Mouse (Mus musculus): ENCODE results near the gene Gon7. TPM values are rescaled to one million over a fixed set of nuclear protein-coding genes. Genes with fewer than 3 reads are reported as not detected.

Gon7 gene
- polyA plus RNA-seq, 1 experiment from 2014 or later = 24.0 TPM

- Histone ChIP-seq H3K27me3 (no peaks in the 10 kb centered on the region), H3K4me2 (peak overlapping the region; percentile 95), H3K27ac (peak overlapping the region; percentile 88), H3K9me3 (replicated peaks) (no peaks in the 10 kb centered on the region), H3K4me3 (peak overlapping the region; percentile 76), H3K9ac (peak overlapping the region; percentile 90), H3K4me1 (replicated peaks) (peaks cover 30% of the 10 kb centered on the region), H3K36me3 (no peaks in the 10 kb centered on the region)
- 3% methylated on average over 45 of the region's 45 CpGs for WGBS
- peak; percentile 60 for ATAC-seq (replicated peaks; ENCODE audit: insufficient number of reproducible peaks, insufficient read depth, low FRiP score, low read depth)
These were observed 52.3 kb downstream of the Gon7 start for GRCm38 (mm10) chr12:102705216-102705871.

GRCm38 (mm10) chr12:102704457-102705198 is 53.0 kb downstream of the Gon7 start, which contains the start of gene Itpk1:
Gene Itpk1 (minus strand): TSS chr12:102704930.
- H3K27me3 ChIP-seq = no peaks in the 10 kb centered on the region
- H3K9me3 ChIP-seq (replicated peaks) = no peaks in the 10 kb centered on the region
- peaks cover 30% of the 10 kb centered on the region for H3K4me1 ChIP-seq (replicated peaks)
- H3K4me2 ChIP-seq = peak within 1 kb of the TSS; percentile 95
- no peaks in the 10 kb centered on the region for H3K36me3 ChIP-seq
- peak within 1 kb of the TSS; percentile 88 for H3K27ac ChIP-seq
- peak; percentile 89 for ATAC-seq (replicated peaks; ENCODE audit: insufficient number of reproducible peaks, insufficient read depth, low FRiP score, low read depth)
- peak within 1 kb of the TSS; percentile 90 for H3K9ac ChIP-seq
- WGBS = under 1% methylated on average over 75 of the region's 105 CpGs
- H3K4me3 ChIP-seq = peak within 1 kb of the TSS; percentile 76

- Histone ChIP-seq H3K4me1 (replicated peaks) (peaks cover 30% of the 10 kb centered on the region), H3K9me3 (replicated peaks) (no peaks in the 10 kb centered on the region), H3K4me3 (peak overlapping the region; percentile 76), H3K4me2 (peak overlapping the region; percentile 95), H3K9ac (peak overlapping the region; percentile 90), H3K27me3 (no peaks in the 10 kb centered on the region), H3K27ac (peak overlapping the region; percentile 62), H3K36me3 (no peaks in the 10 kb centered on the region)
- ATAC-seq (replicated peaks; ENCODE audit: insufficient number of reproducible peaks, insufficient read depth, low FRiP score, low read depth) = 0 out of 2 replicates have a peak, but pooled peaks have one; percentile 2
- WGBS = 12% methylated on average over 17 of the region's 17 CpGs
These were observed 53.6 kb downstream of the Gon7 start for GRCm38 (mm10) chr12:102703921-102704408.

GRCm38 (mm10) chr12:102703441-102703840 is 54.2 kb downstream of the Gon7 start:
- Histone ChIP-seq H3K9me3 (replicated peaks) (no peaks in the 10 kb centered on the region), H3K4me2 (peak overlapping the region; percentile 95), H3K4me1 (replicated peaks) (peaks cover 31% of the 10 kb centered on the region), H3K9ac (no peak overlapping the region), H3K36me3 (no peaks in the 10 kb centered on the region), H3K27ac (no peak overlapping the region), H3K4me3 (peak overlapping the region; percentile 76), H3K27me3 (no peaks in the 10 kb centered on the region)
- no peak for ATAC-seq (replicated peaks; ENCODE audit: insufficient number of reproducible peaks, insufficient read depth, low FRiP score, low read depth)
- 52% methylated on average over 6 of the region's 6 CpGs for WGBS

Other genes with a start within 250 kb of the Gon7 start
- 0.38 and 12.0 TPM in 2 replicates for gene Chga, start 202.8 kb downstream of the Gon7 start, polyA plus RNA-seq (2015; fragmentation: Nextera tagmentation; extraction: Ambion mirVana)
- 4.8 and 9.2 TPM in 2 replicates for gene Itpk1, start 52.9 kb downstream of the Gon7 start, polyA plus RNA-seq (2015; fragmentation: Nextera tagmentation; extraction: Ambion mirVana)
- 13.1 and 20.1 TPM in 2 replicates for gene Moap1, start 14.1 kb downstream of the Gon7 start, polyA plus RNA-seq (2015; fragmentation: Nextera tagmentation; extraction: Ambion mirVana)
- gene Tmem251, start 14.0 kb downstream of the Gon7 start, polyA plus RNA-seq (2015; fragmentation: Nextera tagmentation; extraction: Ambion mirVana) = 6.9 and 7.1 TPM in 2 replicates
- gene Gm28051, start within 50 bp of the Gon7 start, polyA plus RNA-seq (2015; fragmentation: Nextera tagmentation; extraction: Ambion mirVana) = not detected in 2 replicates
- gene Ubr7, start 164 bp upstream of the Gon7 start, polyA plus RNA-seq (2015; fragmentation: Nextera tagmentation; extraction: Ambion mirVana) = 25.6 and 31.1 TPM in 2 replicates
- gene Gm20604, start 869 bp upstream of the Gon7 start, polyA plus RNA-seq (2015; fragmentation: Nextera tagmentation; extraction: Ambion mirVana) = 15.6 TPM in 2 replicates
- 11.9 and 13.6 TPM in 2 replicates for gene Btbd7, start 120.7 kb upstream of the Gon7 start, polyA plus RNA-seq (2015; fragmentation: Nextera tagmentation; extraction: Ambion mirVana)
- gene Cox8c, start 141.5 kb upstream of the Gon7 start, polyA plus RNA-seq (2015; fragmentation: Nextera tagmentation; extraction: Ambion mirVana) = not detected in 2 replicates
- 0.16 and 0.52 TPM in 2 replicates for gene Unc79, start 191.1 kb upstream of the Gon7 start, polyA plus RNA-seq (2015; fragmentation: Nextera tagmentation; extraction: Ambion mirVana)

Measured in heart, embryonic 15.5 days (tissue).